Mouse (Mus musculus) cortical plate, adult 2 months (tissue): ENCODE data around the gene Rtn4rl1. TPM values are rescaled to one million over a fixed set of nuclear protein-coding genes. Genes with fewer than 3 reads are reported as not detected.
"Not testable (repeated sequence)": the region's sequence is repeated elsewhere in the genome, so short reads cannot be mapped to it uniquely, and the experiment has no call there.

Experiments
- H3K27ac ChIP-seq: fragments of 200-500 bp; 2 replicates; pipeline ENCODE4 v1.5.1; 2012; ENCODE audit warnings: low read length, control low read depth, inconsistent platforms; ENCODE audit not compliant: insufficient read depth
- H3K4me1 ChIP-seq: fragments of 200-500 bp; 2 replicates; pipeline ENCODE4 v1.6.1; 2011; ENCODE audit warnings: low read length; ENCODE audit not compliant: control insufficient read depth, insufficient read depth
- H3K4me3 ChIP-seq: fragments of 200-500 bp; 2 replicates; pipeline ENCODE4 v1.5.1; 2011; ENCODE audit warnings: mild to moderate bottlenecking, low read length, control low read depth; ENCODE audit not compliant: insufficient read depth
- CTCF ChIP-seq: fragments of 200-500 bp; IDR thresholded peaks from 2 replicates; pipeline ENCODE4 v1.5.1; 2011; ENCODE audit warnings: mild to moderate bottlenecking, control low read depth, low read length; ENCODE audit not compliant: insufficient read depth; ENCODE audit errors: extremely low read depth
- POLR2A ChIP-seq: fragments of 200-500 bp; IDR thresholded peaks from 2 replicates; pipeline ENCODE4 v1.6.1; 2011; ENCODE audit warnings: mild to moderate bottlenecking, low read length, control low read depth; ENCODE audit not compliant: insufficient read depth; ENCODE audit errors: extremely low read depth
- polyA plus RNA-seq: library from polyadenylated mRNA; depleted of rRNA; stranded (reverse); fragments of >200 nt; gene quantifications from 2 replicates; pipeline ENCODE4 v1.2.3, GENCODE M21; 2012

Gene Rtn4rl1
- polyA plus RNA-seq, 1 experiment, result 37.9 TPM

- no peak for TF ChIP-seq CTCF
- TF ChIP-seq POLR2A, result no peak
- Histone ChIP-seq H3K4me3 (no peak overlapping the region), H3K27ac (no peak overlapping the region), H3K4me1 (peaks cover 8% of the 10 kb centered on the region)
Observed at GRCm38 (mm10) chr11:75279342-75280065, 85.9 kb downstream of the Rtn4rl1 start.

GRCm38 (mm10) chr11:75280066-75280410, 86.5 kb downstream of the Rtn4rl1 start:
- Histone ChIP-seq H3K4me3 (no peak overlapping the region), H3K27ac (no peak overlapping the region), H3K4me1 (peaks cover 8% of the 10 kb centered on the region)
- TF ChIP-seq POLR2A, result no peak
- TF ChIP-seq CTCF, result no peak

GRCm38 (mm10) chr11:75280435-75281001, 86.9 kb downstream of the Rtn4rl1 start:
- Histone ChIP-seq H3K4me3 (no peak overlapping the region), H3K4me1 (peaks cover 8% of the 10 kb centered on the region), H3K27ac (no peak overlapping the region)
- TF ChIP-seq CTCF, result no peak
- TF ChIP-seq POLR2A, result no peak

GRCm38 (mm10) chr11:75281380-75282256, 88.0 kb downstream of the Rtn4rl1 start:
- TF ChIP-seq POLR2A (no peak), CTCF (no peak)
- H3K4me1 ChIP-seq, result peaks cover 8% of the 10 kb centered on the region
- H3K4me3 ChIP-seq, result no peak overlapping the region; the same call in 1 of the 2 replicates
- no peak overlapping the region for H3K27ac ChIP-seq

GRCm38 (mm10) chr11:75282496-75283120, 89.0 kb downstream of the Rtn4rl1 start:
- peaks cover 8% of the 10 kb centered on the region for H3K4me1 ChIP-seq
- no peak overlapping the region for H3K27ac ChIP-seq
- no peak overlapping the region for H3K4me3 ChIP-seq
- TF ChIP-seq POLR2A, result no peak
- TF ChIP-seq CTCF, result no peak

GRCm38 (mm10) chr11:75283784-75284183, 90.2 kb downstream of the Rtn4rl1 start:
- H3K4me1 ChIP-seq, H3K4me3 ChIP-seq, H3K27ac ChIP-seq: not testable (repeated sequence)

- H3K27ac ChIP-seq, result no peak overlapping the region
- peaks cover 5% of the 10 kb centered on the region; the same call in 1 of the 2 replicates for H3K4me1 ChIP-seq
- TF ChIP-seq POLR2A, result no peak
- no peak for TF ChIP-seq CTCF
- no peak overlapping the region for H3K4me3 ChIP-seq
Observed at GRCm38 (mm10) chr11:75285893-75286467, 92.4 kb downstream of the Rtn4rl1 start.

- TF ChIP-seq POLR2A, result no peak
- TF ChIP-seq CTCF, result no peak
- no peak overlapping the region for H3K4me3 ChIP-seq
- no peak overlapping the region for H3K27ac ChIP-seq
- H3K4me1 ChIP-seq, result peaks cover 4% of the 10 kb centered on the region; the same call in 1 of the 2 replicates
Observed at GRCm38 (mm10) chr11:75286868-75287267, 93.3 kb downstream of the Rtn4rl1 start.

- Histone ChIP-seq H3K4me3 (no peak overlapping the region), H3K27ac (no peak overlapping the region), H3K4me1 (peaks cover 5% of the 10 kb centered on the region)
- TF ChIP-seq POLR2A, result no peak
- TF ChIP-seq CTCF, result no peak
Observed at GRCm38 (mm10) chr11:75287940-75288339, 94.4 kb downstream of the Rtn4rl1 start.
